Mouse (Mus musculus): ENCODE data around the gene Col28a1.

GRCm38 (mm10) chr6:8077572-8078146 lies 114.8 kb downstream of the Col28a1 start:
- TF ChIP-seq USF1 (IDR thresholded peaks at IDR 0.05; ENCODE audit: low read depth) (no peak), MYOD1 (IDR thresholded peaks at IDR 0.05; ENCODE audit: control insufficient read depth in 1 of 3, insufficient read length in 2 of 3, low read depth in 2 of 3) (no peak)

Measured in myocyte (in vitro differentiated cells).